Mouse (Mus musculus): ENCODE data around the gene Fam213b.

DNA sequence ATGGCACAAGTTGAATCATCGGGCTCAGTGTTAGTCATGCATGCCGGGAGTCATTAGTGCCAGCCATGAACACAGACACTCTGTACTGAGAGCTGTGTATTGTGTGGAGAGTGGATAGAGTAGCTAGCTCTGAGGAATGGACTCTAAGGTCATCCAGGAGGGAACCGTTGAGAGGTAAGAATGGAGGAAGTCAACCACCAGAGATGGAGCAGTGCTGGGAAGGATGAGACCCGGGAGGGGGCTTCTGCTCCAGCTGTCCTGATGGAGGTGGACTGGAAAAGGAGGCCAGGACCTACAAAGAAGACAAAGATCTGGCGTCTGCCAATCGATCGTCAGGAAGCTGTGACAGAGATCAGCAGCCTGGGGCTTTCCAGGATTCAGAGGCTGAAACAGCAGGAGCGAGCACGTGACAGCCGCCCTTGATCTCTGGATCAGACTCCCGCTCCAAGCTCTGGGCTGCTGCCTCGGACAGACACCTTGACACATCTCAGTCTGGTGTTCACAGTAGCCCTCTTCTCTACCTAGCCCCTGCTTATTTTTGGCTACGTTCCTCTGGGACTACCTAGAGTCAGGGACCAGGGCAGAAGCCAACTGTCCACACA lies 34.5 kb upstream of the Fam213b start:
- TF ChIP-seq EP300 (IDR thresholded peaks at IDR 0.05; ENCODE audit: low read depth) (no peak), CTCF (IDR thresholded peaks at IDR 0.05; ENCODE audit: low read depth) (no peak)

Data from heart, postnatal 0 days (tissue).